Mouse (Mus musculus) heart, postnatal 0 days (tissue): ENCODE measurements around the gene Krt71.

Experiments used
- CTCF ChIP-seq: IDR thresholded peaks from 2 replicates; pipeline ENCODE4 v1.5.1; 2016; ENCODE audit warnings: antibody characterized with exemption, control low read depth, low read depth
- EP300 ChIP-seq: IDR thresholded peaks from 2 replicates; pipeline ENCODE4 v1.6.1; 2016; ENCODE audit warnings: antibody characterized with exemption, low read depth

GRCm38 (mm10) chr15:101699192-101699591 lies 43.7 kb downstream of the Krt71 start:
- TF ChIP-seq CTCF (no peak), EP300 (no peak)
